ENCODE assay signal across 8 mouse cellular contexts in the genomic region with DNA sequence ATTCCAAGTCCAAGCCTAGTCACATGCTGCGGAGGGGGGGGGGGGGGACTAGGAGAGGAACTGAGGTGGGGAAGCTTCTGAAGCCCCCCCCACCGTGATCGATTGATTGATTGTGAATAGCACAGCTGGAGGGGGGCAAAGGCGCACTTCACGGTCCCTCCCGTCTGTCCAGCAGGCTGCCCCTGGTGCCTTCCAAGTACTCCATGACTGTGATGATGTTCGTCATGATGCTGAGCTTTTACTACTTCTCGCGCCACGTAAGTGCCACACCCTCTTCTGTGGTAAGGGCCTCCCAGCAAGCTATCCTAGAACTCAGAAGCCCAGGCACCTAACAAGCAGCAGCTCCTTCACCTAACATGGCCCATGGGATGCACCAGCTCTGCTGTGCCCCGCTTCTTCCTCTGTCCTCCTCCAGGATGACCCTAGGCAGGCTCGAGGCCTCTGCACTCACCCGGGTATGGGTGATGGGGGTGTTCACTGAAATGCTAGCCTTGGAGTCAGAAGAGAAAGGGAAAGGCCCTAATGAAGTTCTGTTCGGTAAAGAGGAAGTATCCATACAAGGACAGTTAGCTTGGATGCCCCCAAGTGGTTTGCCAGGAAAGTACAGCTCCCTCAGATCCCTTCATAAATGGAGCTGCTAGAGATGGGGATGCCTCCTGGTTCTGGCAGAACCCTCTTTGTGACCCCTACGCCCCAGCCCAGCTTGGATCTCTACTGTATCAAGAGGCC. TPM values are rescaled to one million over a fixed set of nuclear protein-coding genes. Genes with fewer than 3 reads are reported as not detected.
A peak's percentile ranks its signal among the peaks of the same experiment; 100 is the strongest.
DNase-seq lines count a peak whose midpoint lies in the region; ATAC-seq and TF ChIP-seq lines count a peak whose summit lies in the region.
"Had no signal": no experiment of that assay in that cellular context is flagged by ENCODE, and none has a peak within 500 bp of the region (broad histone marks: within the 10 kb centered on the region; RNA-seq: fewer than 3 reads in every experiment).

No protein-coding gene starts in this region.

- H3K4me3 ChIP-seq in bone marrow macrophage, adult 2 months (ENCODE audit: insufficient read depth, low read length), result no peak overlapping the region
- H3K4me3 ChIP-seq in lung, embryonic 16.5 days (ENCODE audit: low read length), result no peak overlapping the region
- H3K4me3 ChIP-seq: heart, embryonic 13.5 days had no signal

- H3K27ac ChIP-seq in bone marrow macrophage, adult 2 months (ENCODE audit: insufficient read depth, low read depth, low read length), result peak overlapping the region; percentile 62
- H3K27ac ChIP-seq in lung, embryonic 16.5 days (ENCODE audit: low read length), result no peak overlapping the region
- H3K27ac ChIP-seq: heart, embryonic 13.5 days had no signal

- WGBS in lung, embryonic 16.5 days, result 80% methylated on average over 15 of the region's 15 CpGs

- ATAC-seq in lung, embryonic 16.5 days (ENCODE audit: low read depth), result peak; percentile 24; the same call in 1 of the 2 replicates

- H3K9ac ChIP-seq in lung, embryonic 16.5 days (ENCODE audit: low read length), result no peak overlapping the region
- H3K9ac ChIP-seq: heart, embryonic 13.5 days had no signal

- peak; percentile 26 to 33 for DNase-seq in urinary bladder, adult 18-20 months (ENCODE audit: low spot score in 2 of 2)
- DNase-seq in urinary bladder, postnatal 10 days (ENCODE audit: low spot score), result no peak
- DNase-seq in frontal cortex, postnatal 14 days (ENCODE audit: low spot score in 2 of 2), result peak; percentile 56 to 72
- DNase-seq in kidney, postnatal 14 days, result peak; percentile 66
- DNase-seq in right cerebral cortex, postnatal 36 days (ENCODE audit: low spot score in 2 of 2), result peak; percentile 47 to 59

- peaks cover 31% of the 10 kb centered on the region for H3K4me1 ChIP-seq in bone marrow macrophage, adult 2 months (ENCODE audit: control insufficient read depth, insufficient read depth, low read length)
- no peaks in the 10 kb centered on the region for H3K4me1 ChIP-seq in lung, embryonic 16.5 days (replicated peaks; ENCODE audit: control insufficient read depth, insufficient read depth, low read length)

- no peak overlapping the region for H3K4me2 ChIP-seq in lung, embryonic 16.5 days (ENCODE audit: low read depth, low read length)
- H3K4me2 ChIP-seq: heart, embryonic 13.5 days had no signal

- no peak for TF ChIP-seq POLR2A in bone marrow macrophage, adult 2 months (IDR thresholded peaks at IDR 0.05; ENCODE audit: borderline replicate concordance, low read depth, low read length)

- TF ChIP-seq CTCF in bone marrow macrophage, adult 2 months (IDR thresholded peaks at IDR 0.05; ENCODE audit: low read depth, low read length), result peak; percentile 43; the same call in 1 of the 2 replicates

- no peaks in the 10 kb centered on the region for H3K9me3 ChIP-seq in lung, embryonic 16.5 days (ENCODE audit: control insufficient read depth, low read length)
- H3K9me3 ChIP-seq: heart, embryonic 13.5 days had no signal

- peaks cover 27% of the 10 kb centered on the region for H3K36me3 ChIP-seq in lung, embryonic 16.5 days (ENCODE audit: control insufficient read depth, insufficient read depth, low read length)

- no peaks in the 10 kb centered on the region for H3K27me3 ChIP-seq in lung, embryonic 16.5 days (ENCODE audit: control insufficient read depth, insufficient read depth, low read depth, low read length)
- H3K27me3 ChIP-seq: heart, embryonic 13.5 days had no signal

RNA-seq across cellular contexts. Expression of gene Ptrhd1, which starts 25.3 kb away (rescaled TPM):
- polyA plus RNA-seq in bone marrow macrophage, adult 2 months (2012; ENCODE audit: insufficient read depth, insufficient read length, missing spikeins), result 8.1 and 9.3 TPM in 2 replicates
- 5.8 and 6.0 TPM in 2 replicates for polyA plus RNA-seq in lung, embryonic 16.5 days (2015; fragmentation: Nextera tagmentation; extraction: Ambion mirVana)

RNA-seq across cellular contexts. Expression of gene Cenpo, which starts 25.5 kb away (rescaled TPM):
- polyA plus RNA-seq in bone marrow macrophage, adult 2 months (2012; ENCODE audit: insufficient read depth, insufficient read length, missing spikeins), result 23.3 and 28.4 TPM in 2 replicates
- 18.4 and 18.5 TPM in 2 replicates for polyA plus RNA-seq in lung, embryonic 16.5 days (2015; fragmentation: Nextera tagmentation; extraction: Ambion mirVana)
